Mouse (Mus musculus): Measurements from ENCODE around the gene Tbc1d20.
A peak's percentile ranks its signal among the peaks of the same experiment; 100 is the strongest.

The Tbc1d20 gene

DNA sequence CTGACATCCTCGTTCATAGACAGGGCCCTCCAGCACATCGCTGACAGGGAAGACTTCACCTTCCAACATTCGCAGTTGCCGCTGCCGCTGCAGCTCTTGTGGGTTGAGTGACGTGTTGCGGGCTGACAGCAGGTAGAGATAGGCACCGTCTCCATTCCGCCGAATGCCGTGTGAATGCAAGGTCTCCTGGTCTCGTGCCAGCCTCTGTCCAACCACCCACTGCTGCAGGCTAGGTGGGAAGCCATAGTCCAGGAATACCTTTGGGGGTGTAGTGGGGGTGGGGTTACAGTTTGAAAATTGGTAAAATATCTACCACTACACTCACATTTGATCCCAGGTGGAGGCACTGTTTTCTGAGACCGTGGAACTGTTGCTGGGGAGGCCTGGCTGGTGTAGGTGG is 32.5 kb downstream of the Tbc1d20 start:
- ATAC-seq (ENCODE audit: low TSS enrichment), result no peak

DNA sequence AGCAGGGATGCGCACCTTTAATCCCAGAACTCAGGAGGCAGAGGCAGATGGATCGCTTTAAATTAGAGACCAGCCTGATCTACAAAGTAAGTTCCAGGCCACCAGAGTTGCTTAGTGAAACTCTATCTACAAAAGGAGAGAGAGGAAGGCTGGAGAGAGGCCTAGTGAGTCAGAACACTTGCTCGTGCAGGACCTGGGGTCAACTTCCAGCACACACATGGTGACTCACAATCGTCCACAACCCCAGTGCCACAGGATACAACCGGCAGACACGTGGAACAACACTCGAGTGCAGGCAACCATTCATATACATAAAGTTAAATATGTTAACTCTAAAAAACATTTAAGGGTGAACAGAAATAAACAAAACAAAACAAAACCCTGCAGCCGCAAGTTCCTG is 33.0 kb downstream of the Tbc1d20 start:
- no peak for ATAC-seq (ENCODE audit: low TSS enrichment)

DNA sequence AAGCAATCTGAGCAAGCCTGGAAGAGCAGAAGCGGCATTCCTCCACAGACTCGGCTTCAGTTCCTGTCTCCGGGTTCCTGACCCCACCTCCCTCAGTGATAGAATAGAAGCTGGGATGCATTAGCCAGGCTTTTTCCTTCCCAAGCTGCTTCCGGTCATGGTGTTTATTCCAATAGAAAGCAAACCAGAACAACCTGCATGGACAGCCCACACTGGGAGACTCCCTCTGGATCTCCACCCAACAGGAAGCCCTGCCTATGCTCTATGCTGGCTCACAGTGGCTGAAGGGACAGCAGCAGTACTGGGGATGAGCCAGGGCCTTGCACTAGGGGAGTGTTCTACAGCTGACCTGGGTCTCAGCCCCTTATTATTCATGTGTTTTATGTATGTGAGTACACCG is 34.4 kb downstream of the Tbc1d20 start:
- ATAC-seq (ENCODE audit: low TSS enrichment), result no peak

GRCm38 (mm10) chr2:152330858-152331423 is 37.3 kb downstream of the Tbc1d20 start:
- ATAC-seq (ENCODE audit: low TSS enrichment), result no peak

DNA sequence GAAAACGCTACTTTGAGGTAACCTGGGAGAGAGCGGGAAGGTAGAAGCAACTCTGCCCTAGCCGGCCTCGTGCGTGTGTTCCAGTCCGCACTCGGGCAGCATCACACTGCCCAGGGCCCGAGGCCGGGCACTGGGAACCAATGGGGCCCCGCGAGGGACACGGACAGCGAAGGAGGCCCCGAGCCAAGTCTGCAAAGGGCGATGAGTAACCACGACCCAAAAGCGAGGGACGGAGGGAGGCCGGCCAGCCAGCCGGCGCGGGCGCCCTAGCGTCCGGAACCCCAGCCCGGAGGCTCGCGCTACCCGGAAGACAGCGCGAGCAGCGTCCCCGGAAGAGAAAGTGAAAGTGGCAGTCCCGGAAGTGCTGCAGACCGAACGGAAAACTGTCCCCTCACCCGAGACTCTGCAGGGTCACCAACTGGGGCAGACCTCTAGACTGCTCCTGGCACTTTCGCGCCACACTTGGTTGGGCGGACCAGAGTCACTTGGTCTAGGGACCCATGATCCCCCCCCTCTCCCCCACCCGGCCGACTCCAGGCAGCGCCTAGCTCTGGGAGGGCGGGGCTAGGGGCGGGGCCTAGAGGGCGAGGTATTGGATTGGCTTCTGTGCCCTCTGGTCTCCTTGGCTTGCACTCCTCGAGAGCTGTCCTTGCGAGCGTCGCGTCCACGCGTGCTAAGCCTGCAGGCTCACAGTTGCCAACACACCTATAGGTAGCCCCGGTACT is 38.6 kb downstream of the Tbc1d20 start, which contains the start of gene Rbck1:
Gene Rbck1 (minus strand): TSS at position 553 of the 725 bp plus-strand sequence.
- peak; percentile 95 for ATAC-seq (ENCODE audit: low TSS enrichment)

GRCm38 (mm10) chr2:152333345-152334006 is 39.8 kb downstream of the Tbc1d20 start:
- no peak for ATAC-seq (ENCODE audit: low TSS enrichment)

DNA sequence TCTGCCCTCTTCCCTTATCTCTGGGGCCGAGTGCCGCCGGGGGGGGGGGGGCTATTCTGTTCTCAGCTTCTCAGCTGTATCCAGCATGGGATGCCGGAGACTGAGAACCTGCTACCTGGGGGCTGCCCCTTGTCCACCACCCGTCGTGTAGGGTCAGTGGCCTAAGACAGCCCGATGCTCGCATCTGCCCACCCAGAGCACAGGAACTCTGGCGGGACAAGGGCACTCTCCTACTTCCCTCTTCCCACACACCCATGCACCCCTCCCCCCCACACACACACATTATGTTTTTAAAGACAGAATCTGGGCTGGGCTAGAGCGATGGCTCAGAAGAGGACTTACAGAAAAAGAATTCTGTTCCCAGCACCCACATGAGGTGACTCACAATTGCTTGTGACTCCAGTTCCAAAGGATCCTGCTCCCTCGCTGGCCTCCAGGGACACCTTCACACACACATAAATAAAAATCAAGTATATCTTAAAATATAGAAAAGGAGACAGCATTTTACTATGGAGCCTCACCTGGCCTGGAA is 41.7 kb downstream of the Tbc1d20 start:
- ATAC-seq (ENCODE audit: low TSS enrichment), result peak; percentile 28; the same call in 1 of the 2 replicates

DNA sequence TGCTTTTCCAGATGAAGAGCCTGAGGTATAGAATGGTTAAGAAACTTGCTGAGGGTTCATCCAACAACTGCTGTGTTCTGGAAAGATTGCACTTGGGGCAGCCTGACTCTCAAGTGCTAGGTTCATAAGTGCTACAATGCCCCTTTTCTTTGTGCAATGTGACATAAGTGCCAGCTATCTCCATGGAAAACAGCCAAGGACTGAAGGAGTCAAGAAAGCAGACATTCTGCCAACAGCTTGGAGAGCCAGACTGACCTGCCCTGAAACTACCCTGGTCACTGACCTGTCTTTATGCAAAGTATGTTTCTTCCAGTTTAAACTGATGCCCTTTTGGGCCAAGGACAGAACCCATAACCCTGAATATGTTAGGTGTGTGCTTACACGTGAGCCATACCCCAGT is 43.2 kb downstream of the Tbc1d20 start:
- ATAC-seq (ENCODE audit: low TSS enrichment), result no peak

GRCm38 (mm10) chr2:152337591-152338212 is 44.1 kb downstream of the Tbc1d20 start:
- no peak for ATAC-seq (ENCODE audit: low TSS enrichment)

DNA sequence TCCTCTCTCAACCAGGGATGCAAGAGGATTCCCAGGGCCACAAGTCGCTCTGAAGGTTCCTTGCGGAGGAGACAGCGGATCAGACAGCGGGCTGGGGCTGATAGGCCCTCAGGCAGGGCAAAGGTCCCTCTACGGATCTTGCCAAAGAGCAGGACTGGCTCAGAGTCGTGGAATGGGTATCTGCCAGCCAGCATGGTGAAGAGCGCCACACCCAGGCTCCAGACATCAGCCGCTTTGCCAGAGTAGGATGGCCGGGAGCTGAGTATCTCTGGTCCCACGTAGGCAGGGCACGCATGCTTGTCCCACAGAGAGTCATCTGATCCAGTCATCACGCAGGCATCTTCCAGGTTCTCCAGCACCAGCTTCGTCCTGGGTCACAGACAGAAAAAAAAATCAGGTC is 44.7 kb downstream of the Tbc1d20 start:
- no peak for ATAC-seq (ENCODE audit: low TSS enrichment)

GRCm38 (mm10) chr2:152339631-152340179 is 46.1 kb downstream of the Tbc1d20 start:
- ATAC-seq (ENCODE audit: low TSS enrichment), result no peak

DNA sequence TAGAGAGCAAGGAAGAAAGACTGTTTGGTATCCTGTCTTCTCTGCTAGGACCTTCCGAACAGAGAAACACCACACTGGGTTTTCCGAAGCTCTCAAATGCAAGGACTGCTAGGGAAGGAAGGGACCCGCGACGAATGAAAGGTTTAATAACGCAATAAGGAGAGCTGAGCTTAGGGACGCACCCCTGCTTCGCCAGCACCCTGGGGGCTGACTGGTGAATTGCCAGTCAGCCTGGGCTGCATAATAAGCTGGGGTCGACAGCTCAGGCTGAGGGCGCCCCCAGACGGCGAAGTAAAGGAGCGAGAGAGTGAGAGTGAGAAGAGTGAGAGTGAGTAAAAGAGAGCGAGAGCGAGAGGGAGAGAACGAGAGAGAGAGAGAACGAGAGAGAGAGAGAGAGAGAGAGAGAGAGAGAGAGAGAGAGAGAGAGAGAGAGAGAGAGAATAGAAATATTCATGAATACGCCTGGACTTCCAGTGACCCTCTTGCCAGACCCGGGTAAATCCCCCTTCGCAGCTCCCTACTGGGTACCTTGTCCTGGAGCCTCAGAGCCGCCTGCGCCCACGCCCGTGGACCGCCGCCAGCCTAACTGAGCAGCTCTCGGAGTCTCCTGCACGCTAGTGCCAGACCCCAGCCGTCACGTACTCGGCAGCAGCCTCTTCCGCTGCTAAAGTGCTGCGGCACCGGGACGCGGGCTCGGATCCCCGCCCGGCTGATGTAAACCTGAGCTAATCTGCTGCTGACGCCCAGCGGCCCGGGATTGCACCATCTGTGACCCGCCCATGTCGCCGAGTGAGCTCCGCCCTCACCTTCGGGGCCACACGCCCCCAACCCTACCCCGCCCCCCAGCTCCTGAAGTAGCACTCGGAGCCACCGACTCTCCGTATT is 49.9 kb downstream of the Tbc1d20 start, which contains the start of gene Trib3:
Gene Trib3 (minus strand): TSS at position 704 of the 885 bp plus-strand sequence.
- peak; percentile 82 for ATAC-seq (ENCODE audit: low TSS enrichment)

DNA sequence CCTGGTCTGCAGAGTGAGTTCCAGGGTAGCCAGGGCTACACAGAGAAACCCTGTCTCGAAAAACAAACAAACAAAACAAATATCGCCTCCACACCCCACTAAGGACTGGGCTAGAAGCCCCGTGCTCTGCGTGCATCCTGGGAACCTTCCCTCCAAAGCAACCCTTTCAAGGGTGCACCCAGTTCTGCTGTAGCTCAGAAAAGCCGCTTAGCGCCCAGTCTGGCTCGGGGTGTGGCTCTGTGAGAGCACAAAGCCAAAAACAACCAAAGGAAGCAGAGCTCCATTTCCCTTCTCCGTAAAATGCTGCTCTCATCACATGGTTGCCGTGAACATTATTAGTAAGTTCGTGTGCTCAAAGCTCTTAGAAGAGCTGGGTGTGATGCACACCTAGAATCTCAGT is 50.7 kb downstream of the Tbc1d20 start:
- no peak for ATAC-seq (ENCODE audit: low TSS enrichment)

GRCm38 (mm10) chr2:152344909-152345308 is 51.3 kb downstream of the Tbc1d20 start:
- ATAC-seq (ENCODE audit: low TSS enrichment), result no peak

DNA sequence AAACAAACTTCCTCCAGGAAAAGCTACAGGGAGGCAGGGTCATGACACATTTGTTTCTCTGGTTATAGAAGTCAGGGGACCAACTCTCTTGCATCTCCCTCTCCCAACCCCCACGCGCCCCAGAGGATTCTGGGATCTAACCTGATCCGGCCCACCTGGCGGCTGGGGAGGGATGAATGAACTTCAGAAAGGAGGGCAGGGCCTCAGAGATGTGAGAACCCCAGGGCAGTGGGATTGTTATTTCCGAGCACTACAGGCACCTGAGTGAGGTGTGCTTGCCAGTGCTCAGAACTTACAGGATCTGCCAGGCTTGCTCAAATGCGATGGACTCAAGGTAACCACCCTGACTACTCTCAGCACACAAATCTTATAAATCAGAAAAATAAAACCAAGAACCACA is 51.8 kb downstream of the Tbc1d20 start:
- no peak for ATAC-seq (ENCODE audit: low TSS enrichment)

DNA sequence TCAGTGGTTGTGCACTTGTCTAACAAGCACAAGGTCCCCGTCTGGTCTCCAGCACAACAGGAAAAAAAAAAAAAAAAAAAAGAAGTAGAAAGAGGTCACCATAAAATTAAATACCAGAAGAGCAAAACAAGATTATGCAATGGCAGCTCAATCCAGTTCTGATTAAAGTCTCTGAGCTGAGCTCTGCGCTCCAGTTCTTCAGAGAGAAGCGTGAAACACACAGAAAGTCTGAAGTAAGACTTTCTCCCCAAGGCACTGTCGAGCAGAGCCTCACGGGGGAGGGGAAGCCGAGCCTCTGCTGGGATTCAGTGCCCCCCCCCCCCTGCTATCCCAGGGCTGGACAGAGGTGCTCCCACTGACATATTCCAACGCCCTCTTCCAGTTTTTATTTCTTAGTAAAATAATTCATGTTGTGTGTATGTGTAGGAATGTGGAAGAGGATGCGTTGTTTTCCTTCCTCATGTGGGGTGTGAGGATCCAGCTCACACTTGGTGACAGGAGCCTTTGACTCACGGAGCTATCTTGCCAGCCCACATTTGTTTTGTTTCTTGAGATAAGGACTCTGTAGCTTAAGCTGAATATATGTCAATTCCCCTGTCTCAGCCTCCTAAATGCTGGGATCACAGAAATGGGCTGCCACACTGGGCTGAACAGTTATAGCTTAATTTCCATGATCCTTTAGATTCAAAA is 53.3 kb downstream of the Tbc1d20 start:
- no peak for ATAC-seq (ENCODE audit: low TSS enrichment)

- no peak for ATAC-seq (ENCODE audit: low TSS enrichment)
These were observed 54.1 kb downstream of the Tbc1d20 start for GRCm38 (mm10) chr2:152347722-152348121.

DNA sequence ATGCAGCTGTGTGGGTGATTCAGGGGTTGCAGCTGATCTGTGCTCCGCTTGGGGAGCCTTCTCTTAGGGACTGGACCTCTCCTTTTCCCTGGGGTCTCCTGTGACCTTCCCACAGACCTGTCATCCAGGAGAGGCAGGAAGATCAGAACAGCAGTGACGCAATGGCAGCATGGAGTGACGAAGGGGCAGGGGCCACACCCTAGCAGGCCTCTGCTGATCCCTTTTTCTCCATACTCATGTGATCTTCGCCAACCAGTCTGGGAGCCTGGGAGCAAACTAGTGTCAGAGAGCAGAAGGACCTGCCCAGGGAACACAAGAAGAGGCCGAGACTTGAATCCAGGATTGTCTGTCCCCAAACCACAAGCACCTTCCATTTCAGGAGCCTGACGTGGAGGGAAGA is 55.6 kb downstream of the Tbc1d20 start:
- ATAC-seq (ENCODE audit: low TSS enrichment), result no peak

DNA sequence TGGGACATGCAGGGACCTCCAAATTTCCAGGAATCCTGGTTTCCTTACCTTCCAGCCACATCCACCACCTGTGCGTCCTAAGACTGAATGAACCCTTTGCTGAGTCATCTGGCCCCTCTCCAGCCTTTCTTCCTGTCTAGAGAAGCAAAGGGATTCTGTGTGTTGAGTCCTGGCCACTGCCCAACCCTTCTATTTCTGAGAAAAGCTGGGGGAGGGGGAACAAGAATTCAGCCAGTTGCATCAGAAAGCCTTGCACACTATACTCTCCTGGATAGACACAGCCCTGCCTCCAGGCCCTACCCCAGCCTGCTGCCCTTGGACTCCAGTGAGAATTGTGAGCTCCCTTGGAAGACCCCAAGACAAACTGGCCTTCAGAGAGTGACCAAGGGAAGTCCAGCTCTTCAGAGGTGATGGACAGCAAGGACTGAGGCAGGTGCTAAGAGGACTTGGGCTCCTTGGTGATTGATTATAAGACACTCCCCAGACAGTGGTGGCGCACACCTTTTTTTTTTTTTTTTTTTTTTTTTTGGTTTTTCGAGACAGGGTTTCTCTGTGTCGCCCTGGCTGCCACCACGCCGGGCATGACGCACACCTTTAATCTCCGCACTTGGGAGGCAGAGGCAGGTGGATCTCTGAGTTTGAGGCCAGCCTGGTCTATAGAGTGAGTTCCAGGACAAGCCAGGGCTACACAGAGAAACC is 56.4 kb downstream of the Tbc1d20 start:
- peak; percentile 27; the same call in 1 of the 2 replicates for ATAC-seq (ENCODE audit: low TSS enrichment)

DNA sequence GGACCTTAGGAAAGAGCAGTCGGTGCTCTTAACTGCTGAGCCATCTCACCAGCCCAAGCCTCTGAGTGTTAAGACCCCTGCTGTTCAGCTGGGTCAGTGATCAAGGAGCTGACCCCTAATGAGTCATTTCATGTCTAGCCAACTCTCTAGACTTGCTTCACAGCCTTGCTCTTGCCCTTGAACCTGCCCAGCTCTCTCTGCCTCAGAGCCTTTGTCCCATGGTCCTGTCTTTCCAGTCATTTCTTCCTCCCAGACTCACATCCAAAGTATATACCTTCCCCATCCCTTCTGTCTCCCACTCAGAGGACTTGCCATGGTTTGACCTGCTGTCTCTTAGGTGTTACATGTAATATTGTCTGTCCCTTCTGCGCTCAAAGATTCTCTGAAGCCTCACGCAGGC is 63.6 kb downstream of the Tbc1d20 start:
- ATAC-seq (ENCODE audit: low TSS enrichment), result no peak

Measured in frontal cortex, adult (tissue).